Mouse (Mus musculus): ENCODE results near the gene Kdr.

The Kdr gene

DNA sequence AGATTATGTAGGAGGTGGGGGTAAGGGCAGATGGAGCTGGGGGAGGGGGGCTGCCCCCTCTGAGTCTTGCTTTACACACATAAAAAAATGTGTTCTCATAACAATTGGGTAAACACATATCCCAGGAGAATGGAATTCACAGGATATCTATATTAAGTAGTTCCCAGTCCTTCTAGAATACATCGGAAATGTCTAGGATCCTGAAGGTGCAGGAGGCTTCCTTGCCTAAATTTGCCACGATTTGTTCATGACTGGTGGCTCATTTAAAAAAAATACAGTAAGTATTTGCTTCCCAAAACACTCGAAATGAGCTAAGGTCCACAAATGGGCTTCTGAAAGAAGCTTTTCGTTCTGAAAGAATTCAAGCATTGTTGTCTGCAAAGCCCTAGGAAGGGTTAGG lies 61.0 kb downstream of the Kdr start:
- DNase-seq (ENCODE audit: low spot score): no peak

GRCm38 (mm10) chr5:75906102-75906501 lies 72.2 kb downstream of the Kdr start:
- DNase-seq (ENCODE audit: low spot score): no peak

GRCm38 (mm10) chr5:75900231-75900920 lies 77.9 kb downstream of the Kdr start:
- DNase-seq (ENCODE audit: low spot score): no peak

- DNase-seq (ENCODE audit: low spot score): no peak
Observed at GRCm38 (mm10) chr5:75895351-75895750, 82.9 kb downstream of the Kdr start.

- no peak for DNase-seq (ENCODE audit: low spot score)
Observed at GRCm38 (mm10) chr5:75892956-75893471, 85.2 kb downstream of the Kdr start.

All from left cerebral cortex, adult 11 months (tissue).